Mouse (Mus musculus): ENCODE data around the gene Stum. TPM values are rescaled to one million over a fixed set of nuclear protein-coding genes. Genes with fewer than 3 reads are reported as not detected.

The Stum gene
- total and polyA plus RNA-seq, 3 experiments, result 2.0 to 3.7 (median 2.8) TPM

GRCm38 (mm10) chr1:180422076-180422828 is 61.1 kb downstream of the Stum start:
- H3K4me1 ChIP-seq (ENCODE audit: control insufficient read depth, insufficient read depth, low read length), result peaks cover 13% of the 10 kb centered on the region
- intact Hi-C loops (cut with DNase I), result loop anchor here (1.0 to 10.0 kb wide), 4 partner anchors 35 to 567 kb away; partner anchors contain the start of gene Itpkb
- no peak overlapping the region for H3K4me3 ChIP-seq
- H3K27me3 ChIP-seq (ENCODE audit: control insufficient read depth, insufficient read depth, low read length), result no peaks in the 10 kb centered on the region
- H3K27ac ChIP-seq, result peak overlapping the region; percentile 85
- H3K9ac ChIP-seq (ENCODE audit: low read depth, low read length), result no peak overlapping the region
- H3K79me2 ChIP-seq (replicated peaks; ENCODE audit: control insufficient read depth, insufficient read depth, low read length), result no peaks in the 10 kb centered on the region
- peak; percentile 47; the same call in 1 of the 2 replicates for TF ChIP-seq EP300 (IDR thresholded peaks at IDR 0.05; ENCODE audit: insufficient read depth, low read depth, low read length)
- 0 out of 2 replicates have a peak, but pooled peaks have one; percentile 12 for TF ChIP-seq POLR2A (IDR thresholded peaks at IDR 0.05; ENCODE audit: insufficient read depth, low read depth, low read length)
- TF ChIP-seq CTCF (IDR thresholded peaks at IDR 0.05), result peak; percentile 94; the same call in 1 of the 2 replicates
- 6% methylated on average over 11 of the region's 11 CpGs for WGBS
- DNase-seq, result peak; percentile 81 to 82
- peaks cover 7% of the 10 kb centered on the region for H3K36me3 ChIP-seq (ENCODE audit: control insufficient read depth, insufficient read depth, low read length)

GRCm38 (mm10) chr1:180421165-180421909 is 62.0 kb downstream of the Stum start:
- Histone ChIP-seq H3K4me3 (no peak overlapping the region), H3K27me3 (ENCODE audit: control insufficient read depth, insufficient read depth, low read length) (no peaks in the 10 kb centered on the region), H3K4me1 (ENCODE audit: control insufficient read depth, insufficient read depth, low read length) (peaks cover 15% of the 10 kb centered on the region), H3K27ac (peak overlapping the region; percentile 85), H3K9ac (ENCODE audit: low read depth, low read length) (no peak overlapping the region), H3K36me3 (ENCODE audit: control insufficient read depth, insufficient read depth, low read length) (peaks cover 7% of the 10 kb centered on the region), H3K79me2 (replicated peaks; ENCODE audit: control insufficient read depth, insufficient read depth, low read length) (no peaks in the 10 kb centered on the region)
- TF ChIP-seq POLR2A (IDR thresholded peaks at IDR 0.05; ENCODE audit: insufficient read depth, low read depth, low read length) (no peak), CTCF (IDR thresholded peaks at IDR 0.05) (no peak), EP300 (IDR thresholded peaks at IDR 0.05; ENCODE audit: insufficient read depth, low read depth, low read length) (no peak)
- 48% methylated on average over 25 of the region's 25 CpGs for WGBS
- peak in 1 of 2 experiments; percentile 49 for DNase-seq
- intact Hi-C loops (cut with DNase I), result loop anchor here (2.0 to 10.0 kb wide), 3 partner anchors 15 to 567 kb away; partner anchors contain the start of gene Itpkb

GRCm38 (mm10) chr1:180420496-180421164 is 62.7 kb downstream of the Stum start:
- Histone ChIP-seq H3K9ac (ENCODE audit: low read depth, low read length) (no peak overlapping the region), H3K27me3 (ENCODE audit: control insufficient read depth, insufficient read depth, low read length) (no peaks in the 10 kb centered on the region), H3K4me3 (no peak overlapping the region), H3K27ac (peak overlapping the region; percentile 85), H3K79me2 (replicated peaks; ENCODE audit: control insufficient read depth, insufficient read depth, low read length) (no peaks in the 10 kb centered on the region), H3K36me3 (ENCODE audit: control insufficient read depth, insufficient read depth, low read length) (peaks cover 7% of the 10 kb centered on the region), H3K4me1 (ENCODE audit: control insufficient read depth, insufficient read depth, low read length) (peaks cover 15% of the 10 kb centered on the region)
- WGBS, result 48% methylated on average over 8 of the region's 8 CpGs
- DNase-seq, result no peak
- intact Hi-C loops (cut with DNase I), result loop anchor here (2.0 to 10.0 kb wide), 3 partner anchors 14 to 566 kb away; partner anchors contain the start of gene Itpkb
- no peak for TF ChIP-seq EP300 (IDR thresholded peaks at IDR 0.05; ENCODE audit: insufficient read depth, low read depth, low read length)
- TF ChIP-seq CTCF (IDR thresholded peaks at IDR 0.05), result no peak
- no peak for TF ChIP-seq POLR2A (IDR thresholded peaks at IDR 0.05; ENCODE audit: insufficient read depth, low read depth, low read length)

GRCm38 (mm10) chr1:180419059-180419458 is 64.2 kb downstream of the Stum start:
- H3K36me3 ChIP-seq (ENCODE audit: control insufficient read depth, insufficient read depth, low read length), result peaks cover 7% of the 10 kb centered on the region
- H3K4me1 ChIP-seq (ENCODE audit: control insufficient read depth, insufficient read depth, low read length), result peaks cover 15% of the 10 kb centered on the region
- no peak overlapping the region for H3K4me3 ChIP-seq
- no peak overlapping the region for H3K27ac ChIP-seq
- TF ChIP-seq CTCF (IDR thresholded peaks at IDR 0.05) (no peak), EP300 (IDR thresholded peaks at IDR 0.05; ENCODE audit: insufficient read depth, low read depth, low read length) (no peak), POLR2A (IDR thresholded peaks at IDR 0.05; ENCODE audit: insufficient read depth, low read depth, low read length) (no peak)
- no peaks in the 10 kb centered on the region for H3K27me3 ChIP-seq (ENCODE audit: control insufficient read depth, insufficient read depth, low read length)
- no peak for DNase-seq
- H3K9ac ChIP-seq (ENCODE audit: low read depth, low read length), result no peak overlapping the region
- no peaks in the 10 kb centered on the region for H3K79me2 ChIP-seq (replicated peaks; ENCODE audit: control insufficient read depth, insufficient read depth, low read length)
- WGBS, result 73% methylated on average over 2 of the region's 2 CpGs
- intact Hi-C loops (cut with DNase I), result no loop called here

GRCm38 (mm10) chr1:180417118-180417517 is 66.2 kb downstream of the Stum start:
- Histone ChIP-seq H3K4me1 (ENCODE audit: control insufficient read depth, insufficient read depth, low read length) (peaks cover 7% of the 10 kb centered on the region), H3K27me3 (ENCODE audit: control insufficient read depth, insufficient read depth, low read length) (no peaks in the 10 kb centered on the region), H3K27ac (no peak overlapping the region), H3K36me3 (ENCODE audit: control insufficient read depth, insufficient read depth, low read length) (peaks cover 3% of the 10 kb centered on the region; the same call in 1 of the 2 replicates), H3K9ac (ENCODE audit: low read depth, low read length) (no peak overlapping the region), H3K4me3 (no peak overlapping the region), H3K79me2 (replicated peaks; ENCODE audit: control insufficient read depth, insufficient read depth, low read length) (peaks cover 1% of the 10 kb centered on the region)
- intact Hi-C loops (cut with DNase I), result no loop called here
- DNase-seq, result peak in 1 of 2 experiments; percentile 42
- TF ChIP-seq CTCF (IDR thresholded peaks at IDR 0.05), result peak; percentile 13; the same call in 1 of the 2 replicates
- no peak for TF ChIP-seq EP300 (IDR thresholded peaks at IDR 0.05; ENCODE audit: insufficient read depth, low read depth, low read length)
- TF ChIP-seq POLR2A (IDR thresholded peaks at IDR 0.05; ENCODE audit: insufficient read depth, low read depth, low read length), result no peak
- WGBS, result 33% methylated on average over 2 of the region's 2 CpGs

Measured in heart, adult 2 months (tissue).